Mouse (Mus musculus) midbrain, embryonic 14.5 days (tissue): ENCODE measurements at regions not wholly inside any gene's neighbourhood (a gene's known extent, or its start where the extent isn't known, plus 50 kb on each side); places are given as distances from the start of the nearest gene placed in this dataset.

ENCODE experiments used
- ATAC-seq: fragments of 200-750 bp; cut with Nextera tagmentation; 2 replicates; pipeline ENCODE4 v1.8.0; 2017; ENCODE audit warnings: moderate number of reproducible peaks, moderate library complexity; ENCODE audit not compliant: low FRiP score, low TSS enrichment
- DNase-seq: peaks from one replicate; pipeline ENCODE4 v3.0.0-alpha.2; 2015
- H3K27ac ChIP-seq: fragments of 300-500 bp; sonication (generic); replicated peaks from 2 replicates; pipeline ENCODE4 v1.5.1; 2014; ENCODE audit warnings: mild to moderate bottlenecking, low read depth, low read length, moderate library complexity
- H3K27me3 ChIP-seq: fragments of 300-500 bp; sonication (generic); 2 replicates; pipeline ENCODE4 v1.6.1; 2014; ENCODE audit warnings: low read length, control low read depth, mixed read lengths; ENCODE audit not compliant: control insufficient read depth, insufficient read depth
- H3K36me3 ChIP-seq: fragments of 300-500 bp; sonication (generic); 2 replicates; pipeline ENCODE4 v1.6.1; 2014; ENCODE audit warnings: low read length, control low read depth; ENCODE audit not compliant: control insufficient read depth, insufficient read depth
- H3K4me1 ChIP-seq: fragments of 300-500 bp; sonication (generic); 2 replicates; pipeline ENCODE4 v1.6.1; 2014; ENCODE audit warnings: mild to moderate bottlenecking, antibody characterized with exemption, low read length, control low read depth; ENCODE audit not compliant: control insufficient read depth, insufficient read depth
- H3K4me2 ChIP-seq: fragments of 300-500 bp; sonication (generic); 2 replicates; pipeline ENCODE4 v1.6.1; 2014; ENCODE audit warnings: mild to moderate bottlenecking, low read length, moderate library complexity
- H3K4me3 ChIP-seq: fragments of 300-500 bp; sonication (generic); replicated peaks from 2 replicates; pipeline ENCODE4 v1.5.1; 2014; ENCODE audit warnings: low read depth, low read length
- H3K9ac ChIP-seq: fragments of 300-500 bp; sonication (generic); replicated peaks from 2 replicates; pipeline ENCODE4 v1.6.1; 2014; ENCODE audit warnings: mild to moderate bottlenecking, low read length, moderate library complexity
- H3K9me3 ChIP-seq: fragments of 300-500 bp; sonication (generic); 2 replicates; pipeline ENCODE4 v1.6.1; 2016; ENCODE audit warnings: low read length, control low read depth, mixed read lengths; ENCODE audit not compliant: control insufficient read depth
- WGBS: fragments of 180-500 bp; shearing (Covaris S2); extraction: QIAGEN DNeasy Blood & Tissue Kit; methylation state at CpG from one replicate; pipeline ENCODE4 v1.1.7; 2014; 5-methylcytosine and 5-hydroxymethylcytosine counted together

DNA sequence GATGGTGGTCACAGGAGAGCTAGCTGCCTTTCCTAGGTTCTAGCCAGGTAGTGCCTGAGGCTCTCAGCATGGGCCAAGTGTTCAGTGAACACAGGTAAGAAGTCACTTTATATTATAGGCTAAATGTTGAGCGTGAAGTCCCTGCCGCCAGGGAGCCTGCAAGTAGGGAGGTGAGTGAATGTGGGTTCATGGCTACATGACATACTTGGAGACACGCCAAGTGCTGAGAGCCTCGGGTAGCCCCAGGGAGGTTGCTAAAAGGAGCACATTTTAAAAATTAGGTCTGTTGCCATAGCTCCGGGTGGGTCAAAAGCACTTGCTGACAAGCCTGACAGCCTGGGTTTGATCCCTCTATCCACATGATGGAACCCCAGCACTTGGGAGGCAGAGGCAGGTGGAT lies 137.2 kb downstream of the 9530068E07Rik start:
- no peak for ATAC-seq
- 65% methylated on average over 5 of the region's 5 CpGs for WGBS

DNA sequence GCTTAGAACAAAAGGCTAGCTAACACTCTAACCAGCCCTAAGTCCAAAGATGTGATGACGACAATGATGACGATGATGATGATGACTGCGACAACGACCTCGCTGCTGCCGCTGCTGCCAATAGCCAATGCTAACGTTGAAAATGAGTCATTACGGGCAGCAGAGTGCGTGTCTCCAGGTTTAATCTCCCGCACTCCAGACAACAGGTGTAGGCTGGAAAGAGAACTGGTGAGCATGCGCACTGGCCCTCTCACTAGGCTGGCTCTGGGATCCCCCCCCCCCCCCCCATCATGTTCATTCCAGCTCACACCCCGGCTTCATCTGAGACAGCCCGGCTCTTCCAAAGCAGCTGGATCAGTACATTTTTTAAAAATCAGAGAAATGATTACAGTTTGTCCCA lies 138.4 kb downstream of the 9530068E07Rik start:
- Histone ChIP-seq H3K4me2 (no peak overlapping the region), H3K9ac (no peak overlapping the region), H3K27ac (no peak overlapping the region), H3K27me3 (no peaks in the 10 kb centered on the region), H3K4me1 (0 out of 2 replicates have a peak, but pooled peaks cover 3% of the 10 kb centered on the region), H3K9me3 (no peaks in the 10 kb centered on the region), H3K36me3 (no peaks in the 10 kb centered on the region), H3K4me3 (no peak overlapping the region)
- WGBS = 69% methylated on average over 13 of the region's 13 CpGs
- DNase-seq (no peak), ATAC-seq (no peak)

More for the DNA sequence above, 137.2 kb downstream of the 9530068E07Rik start:
- H3K27ac ChIP-seq = no peak overlapping the region
- H3K9me3 ChIP-seq = no peaks in the 10 kb centered on the region
- H3K4me2 ChIP-seq = no peak overlapping the region
- 0 out of 2 replicates have a peak, but pooled peaks cover 3% of the 10 kb centered on the region for H3K4me1 ChIP-seq
- H3K4me3 ChIP-seq = no peak overlapping the region
- H3K27me3 ChIP-seq = no peaks in the 10 kb centered on the region
- no peak for DNase-seq
- H3K9ac ChIP-seq = no peak overlapping the region
- H3K36me3 ChIP-seq = no peaks in the 10 kb centered on the region

DNA sequence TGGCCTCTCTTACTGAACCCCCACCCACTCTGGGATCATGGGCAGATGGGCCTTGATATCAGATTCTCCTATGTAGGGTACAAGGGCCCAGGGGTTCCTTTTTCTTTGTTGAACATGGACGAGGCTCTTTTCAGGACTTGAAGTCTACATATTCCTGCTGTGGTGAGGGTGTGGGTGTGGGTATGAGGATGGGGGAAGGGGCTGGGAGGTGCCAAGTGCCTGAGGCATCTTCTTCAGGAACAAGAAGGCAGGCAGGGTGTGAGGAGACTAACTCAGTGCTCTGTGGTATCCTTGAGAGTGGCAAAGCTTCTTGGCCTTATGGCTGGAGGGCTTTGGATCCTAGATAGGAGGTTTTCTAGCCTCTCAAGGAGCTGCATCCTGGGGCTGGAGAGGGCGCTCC lies 140.0 kb downstream of the 9530068E07Rik start:
- no peak overlapping the region for H3K4me3 ChIP-seq
- 0 out of 2 replicates have a peak, but pooled peaks cover 3% of the 10 kb centered on the region for H3K4me1 ChIP-seq
- no peak overlapping the region for H3K27ac ChIP-seq
- no peaks in the 10 kb centered on the region for H3K27me3 ChIP-seq
- 68% methylated on average over 2 of the region's 2 CpGs for WGBS
- no peaks in the 10 kb centered on the region for H3K9me3 ChIP-seq
- H3K4me2 ChIP-seq = no peak overlapping the region
- no peak for DNase-seq
- no peak overlapping the region for H3K9ac ChIP-seq
- no peak for ATAC-seq
- H3K36me3 ChIP-seq = no peaks in the 10 kb centered on the region

DNA sequence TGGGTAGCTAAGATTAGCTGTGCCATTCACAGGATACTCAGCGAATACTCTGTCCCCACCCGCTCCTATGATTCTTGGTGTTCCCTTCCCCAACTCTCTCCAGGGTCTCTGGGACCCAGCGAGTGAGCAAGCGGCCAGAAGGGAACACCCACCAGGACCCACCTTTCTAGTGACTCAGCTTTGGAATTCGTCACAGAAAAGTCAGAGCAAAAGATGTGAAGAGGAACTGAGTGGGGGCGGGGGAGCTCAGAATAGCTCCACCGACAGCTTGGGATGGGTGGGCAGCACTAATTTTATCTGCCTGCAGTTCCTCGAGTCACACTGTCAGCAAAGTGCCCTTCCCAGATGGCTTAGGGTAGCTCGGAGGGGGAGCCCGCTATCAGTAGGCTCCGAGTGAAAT lies 140.6 kb downstream of the 9530068E07Rik start:
- DNase-seq (no peak), ATAC-seq (no peak)
- Histone ChIP-seq H3K4me3 (no peak overlapping the region), H3K27ac (no peak overlapping the region), H3K4me2 (no peak overlapping the region), H3K4me1 (0 out of 2 replicates have a peak, but pooled peaks cover 3% of the 10 kb centered on the region), H3K9ac (no peak overlapping the region), H3K27me3 (no peaks in the 10 kb centered on the region), H3K36me3 (no peaks in the 10 kb centered on the region), H3K9me3 (no peaks in the 10 kb centered on the region)
- 70% methylated on average over 11 of the region's 11 CpGs for WGBS

DNA sequence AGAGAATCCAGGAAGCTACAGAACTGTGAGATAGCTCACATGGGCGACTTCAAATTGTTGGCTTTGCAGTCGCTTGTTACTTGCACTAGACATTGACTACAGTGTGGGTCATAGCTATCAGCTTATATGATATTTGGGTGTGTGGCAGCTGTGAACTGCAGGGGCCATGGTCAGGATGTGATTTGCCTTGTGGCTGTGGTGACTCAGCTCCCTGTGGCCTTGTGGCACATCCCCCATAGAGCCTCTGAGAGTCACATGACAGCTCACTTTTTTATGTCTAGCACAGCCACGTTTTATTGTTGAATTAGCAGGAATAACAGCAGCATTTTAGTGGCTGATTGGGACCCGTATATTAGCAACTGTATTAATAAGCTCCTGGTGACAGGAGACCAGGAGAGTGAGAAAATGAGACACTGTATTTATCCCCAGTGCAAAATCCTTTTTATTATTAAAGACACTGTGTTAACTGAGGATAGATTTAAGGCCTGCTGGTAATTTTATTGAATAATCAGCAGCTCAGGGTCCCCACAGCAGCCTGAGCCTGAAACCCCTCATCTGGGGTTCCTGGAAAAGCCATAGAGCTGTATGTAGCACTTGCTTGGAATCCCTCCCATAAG lies 141.7 kb downstream of the 9530068E07Rik start:
- 72% methylated on average over 4 of the region's 4 CpGs for WGBS
- DNase-seq (no peak), ATAC-seq (no peak)

DNA sequence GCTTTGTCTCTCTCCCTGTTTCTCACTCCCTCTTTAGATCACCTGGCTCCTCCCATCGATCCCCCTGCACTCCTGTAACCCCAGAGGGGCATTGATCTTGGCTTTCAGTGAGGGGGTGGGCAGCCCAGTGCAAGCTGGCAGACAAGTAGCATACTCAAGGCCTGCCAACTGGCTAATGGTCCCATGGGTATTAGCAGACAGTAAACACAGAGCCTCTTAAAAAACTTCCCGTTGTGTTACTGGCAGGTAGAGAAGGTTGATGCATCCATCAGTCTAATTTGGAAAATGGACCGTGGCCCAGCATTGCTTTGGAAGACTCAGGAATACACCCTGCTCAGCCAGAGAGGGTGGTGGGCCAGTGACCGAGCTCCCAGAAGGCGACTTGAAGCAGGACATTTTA lies 145.0 kb downstream of the 9530068E07Rik start:
- Histone ChIP-seq H3K27me3 (no peaks in the 10 kb centered on the region), H3K4me2 (no peak overlapping the region), H3K4me1 (no peaks in the 10 kb centered on the region), H3K4me3 (no peak overlapping the region), H3K27ac (no peak overlapping the region), H3K36me3 (no peaks in the 10 kb centered on the region), H3K9me3 (no peaks in the 10 kb centered on the region), H3K9ac (no peak overlapping the region)
- no peak for ATAC-seq
- DNase-seq = no peak
- 78% methylated on average over 5 of the region's 5 CpGs for whole genome bisulfite sequencing

More for the DNA sequence above, 141.7 kb downstream of the 9530068E07Rik start:
- Histone ChIP-seq H3K36me3 (no peaks in the 10 kb centered on the region), H3K27me3 (no peaks in the 10 kb centered on the region), H3K4me2 (no peak overlapping the region), H3K27ac (no peak overlapping the region), H3K9me3 (no peaks in the 10 kb centered on the region), H3K9ac (no peak overlapping the region), H3K4me1 (0 out of 2 replicates have a peak, but pooled peaks cover 3% of the 10 kb centered on the region), H3K4me3 (no peak overlapping the region)

DNA sequence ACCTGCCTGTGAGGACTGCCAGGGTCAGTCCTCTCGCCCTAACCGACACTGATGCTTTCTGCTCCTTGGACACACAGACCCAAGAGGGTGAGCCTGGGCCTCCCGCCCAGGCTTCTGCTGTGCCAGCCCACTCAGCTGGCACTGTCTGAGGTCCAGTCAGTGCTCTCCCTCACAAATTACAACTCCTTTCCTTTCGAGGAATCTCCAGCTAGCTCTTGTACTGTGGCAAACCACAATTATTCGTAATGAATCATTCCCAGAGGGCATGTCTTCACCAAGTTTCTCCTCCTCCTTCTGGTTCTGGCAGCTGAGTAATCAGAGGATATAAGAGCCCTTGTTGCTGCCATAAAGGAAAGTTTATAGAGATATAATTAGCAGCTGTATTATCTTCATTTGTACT lies 155.2 kb downstream of the 9530068E07Rik start:
- ATAC-seq = no peak
- Histone ChIP-seq H3K4me1 (0 out of 2 replicates have a peak, but pooled peaks cover 4% of the 10 kb centered on the region), H3K9ac (no peak overlapping the region), H3K9me3 (no peaks in the 10 kb centered on the region), H3K27me3 (no peaks in the 10 kb centered on the region), H3K4me3 (no peak overlapping the region), H3K4me2 (no peak overlapping the region), H3K27ac (no peak overlapping the region), H3K36me3 (no peaks in the 10 kb centered on the region)
- DNase-seq = no peak
- 72% methylated on average over 5 of the region's 5 CpGs for WGBS

DNA sequence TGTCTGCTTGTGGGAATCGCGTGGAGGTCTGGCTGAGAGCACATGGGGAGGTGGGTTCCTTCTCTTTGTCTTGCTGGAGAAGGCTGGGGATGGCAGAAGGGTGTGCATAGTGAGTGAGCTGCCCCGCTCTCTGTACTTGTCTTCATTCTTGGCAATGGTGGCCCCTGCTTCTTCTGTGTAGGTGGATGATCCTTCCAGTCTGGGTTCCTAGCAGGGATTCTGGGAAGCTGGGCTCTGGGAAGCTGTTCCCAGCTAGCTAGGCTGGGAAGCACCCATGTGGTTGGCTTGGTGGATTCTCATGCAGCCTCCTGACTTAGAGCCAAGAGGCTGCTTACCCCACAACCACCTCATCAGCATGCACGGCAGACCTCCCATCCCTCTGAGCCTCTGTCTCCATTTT lies 156.6 kb downstream of the 9530068E07Rik start:
- Histone ChIP-seq H3K27ac (no peak overlapping the region), H3K27me3 (no peaks in the 10 kb centered on the region), H3K9me3 (no peaks in the 10 kb centered on the region), H3K4me3 (no peak overlapping the region), H3K36me3 (no peaks in the 10 kb centered on the region), H3K4me1 (no peaks in the 10 kb centered on the region), H3K9ac (no peak overlapping the region), H3K4me2 (no peak overlapping the region)
- ATAC-seq = no peak
- no peak for DNase-seq
- 79% methylated on average over 4 of the region's 4 CpGs for WGBS

DNA sequence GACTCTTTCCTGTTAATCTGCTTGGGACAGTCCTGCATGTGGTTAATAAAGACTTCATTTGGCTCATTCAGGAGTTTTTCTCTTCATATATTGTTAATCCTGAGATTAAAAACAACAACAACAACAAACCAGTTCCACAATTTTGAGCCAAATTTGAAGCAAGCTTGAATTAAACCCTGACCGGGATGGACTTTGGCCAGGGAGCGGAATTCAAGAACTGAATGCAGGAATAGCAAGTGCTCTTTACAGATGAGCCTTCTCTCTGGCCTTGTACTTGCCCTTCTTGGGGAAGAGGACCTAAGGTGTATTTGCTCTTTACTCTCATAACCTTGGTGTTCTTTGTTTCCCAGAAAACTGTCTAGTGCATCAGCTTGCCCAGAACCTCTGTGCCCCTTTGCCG lies 161.6 kb downstream of the 9530068E07Rik start:
- Histone ChIP-seq H3K4me1 (no peaks in the 10 kb centered on the region), H3K27me3 (no peaks in the 10 kb centered on the region), H3K4me2 (no peak overlapping the region), H3K4me3 (no peak overlapping the region), H3K36me3 (no peaks in the 10 kb centered on the region), H3K9me3 (no peaks in the 10 kb centered on the region), H3K27ac (no peak overlapping the region), H3K9ac (no peak overlapping the region)
- no peak for ATAC-seq
- DNase-seq = no peak
- 98% methylated on average over 3 of the region's 3 CpGs for WGBS
